Mouse (Mus musculus) small intestine, adult 2 months (tissue): ENCODE data around the gene Ndufs2. TPM values are rescaled to one million over a fixed set of nuclear protein-coding genes. Genes with fewer than 3 reads are reported as not detected.

Experiments used
- H3K27ac ChIP-seq: fragments of 200-500 bp; 2 replicates; pipeline ENCODE4 v1.5.1; 2012; ENCODE audit warnings: low read depth, low read length, control low read depth, inconsistent platforms; ENCODE audit not compliant: insufficient read depth
- H3K27me3 ChIP-seq: fragments of 200-500 bp; 2 replicates; pipeline ENCODE4 v1.6.1; 2012; ENCODE audit warnings: mild to moderate bottlenecking, moderate library complexity, low read length, inconsistent platforms; ENCODE audit not compliant: control insufficient read depth, insufficient read depth
- H3K36me3 ChIP-seq: fragments of 200-500 bp; 2 replicates; pipeline ENCODE4 v1.6.1; 2012; ENCODE audit warnings: mild to moderate bottlenecking, low read length, control low read depth, inconsistent platforms; ENCODE audit not compliant: control insufficient read depth, insufficient read depth
- H3K4me1 ChIP-seq: fragments of 200-500 bp; 2 replicates; pipeline ENCODE4 v1.6.1; 2012; ENCODE audit warnings: low read length, inconsistent platforms, mixed read lengths; ENCODE audit not compliant: control insufficient read depth, insufficient read depth, insufficient read length
- H3K4me3 ChIP-seq: fragments of 200-500 bp; 2 replicates; pipeline ENCODE4 v1.5.1; 2012; ENCODE audit warnings: low read depth, mild to moderate bottlenecking, control low read depth, inconsistent platforms, low read length, moderate library complexity
- CTCF ChIP-seq: fragments of 200-500 bp; IDR thresholded peaks from 2 replicates; pipeline ENCODE4 v1.5.1; 2012; ENCODE audit warnings: low read depth, mild to moderate bottlenecking, control low read depth, inconsistent platforms, low read length, moderate library complexity, mixed read lengths; ENCODE audit not compliant: insufficient replicate concordance, insufficient read length; ENCODE audit errors: extremely low read depth
- POLR2A ChIP-seq: fragments of 200-500 bp; IDR thresholded peaks from 2 replicates; pipeline ENCODE4 v1.6.1; 2012; ENCODE audit warnings: low read depth, mild to moderate bottlenecking, control low read depth, inconsistent platforms, low read length, moderate library complexity
- WGBS: fragments of 180-500 bp; shearing (Covaris S2); methylation state at CpG from one replicate; pipeline ENCODE4 v1.1.7; 2018; 5-methylcytosine and 5-hydroxymethylcytosine counted together
- polyA plus RNA-seq: library from polyadenylated mRNA; depleted of rRNA; stranded (reverse); fragments of >200 nt; gene quantifications from 2 replicates; pipeline ENCODE4 v1.2.3, GENCODE M21; 2012

Ndufs2 gene
- polyA plus RNA-seq, 1 experiment = 116 TPM

- peaks cover under 1% of the 10 kb centered on the region; the same call in 1 of the 2 replicates for H3K4me1 ChIP-seq
- no peak overlapping the region for H3K4me3 ChIP-seq
- H3K27ac ChIP-seq = peak overlapping the region; percentile 35; the same call in 1 of the 2 replicates
- TF ChIP-seq POLR2A = no peak
- no peak for TF ChIP-seq CTCF
- H3K36me3 ChIP-seq = peaks cover 69% of the 10 kb centered on the region
- WGBS = 94% methylated on average over 10 of the region's 10 CpGs
- H3K27me3 ChIP-seq = no peaks in the 10 kb centered on the region
Observed at GRCm38 (mm10) chr1:171240911-171241310, 10.3 kb downstream of the Ndufs2 start.

- Histone ChIP-seq H3K4me1 (no peaks in the 10 kb centered on the region; the same call in 1 of the 2 replicates), H3K4me3 (no peak overlapping the region), H3K27me3 (no peaks in the 10 kb centered on the region), H3K27ac (peak overlapping the region; percentile 35; the same call in 1 of the 2 replicates), H3K36me3 (peaks cover 75% of the 10 kb centered on the region)
- WGBS = 75% methylated on average over 15 of the region's 15 CpGs
- no peak for TF ChIP-seq CTCF
- TF ChIP-seq POLR2A = no peak
Observed at GRCm38 (mm10) chr1:171239992-171240744, 11.0 kb downstream of the Ndufs2 start.

- Histone ChIP-seq H3K4me3 (no peak overlapping the region), H3K4me1 (no peaks in the 10 kb centered on the region; the same call in 1 of the 2 replicates), H3K27me3 (no peaks in the 10 kb centered on the region), H3K27ac (no peak overlapping the region), H3K36me3 (peaks cover 80% of the 10 kb centered on the region)
- 64% methylated on average over 14 of the region's 14 CpGs for WGBS
- TF ChIP-seq POLR2A = no peak
- peak; percentile 86 for TF ChIP-seq CTCF
Observed at GRCm38 (mm10) chr1:171238463-171238862, 12.7 kb downstream of the Ndufs2 start.

- TF ChIP-seq CTCF (no peak), POLR2A (no peak)
- H3K36me3 ChIP-seq = peaks cover 79% of the 10 kb centered on the region
- no peaks in the 10 kb centered on the region for H3K27me3 ChIP-seq
- WGBS = 71% methylated on average over 6 of the region's 6 CpGs
- no peak overlapping the region for H3K27ac ChIP-seq
- H3K4me3 ChIP-seq = no peak overlapping the region
- no peaks in the 10 kb centered on the region; the same call in 1 of the 2 replicates for H3K4me1 ChIP-seq
Observed at GRCm38 (mm10) chr1:171237438-171237837, 13.8 kb downstream of the Ndufs2 start.

- TF ChIP-seq POLR2A (no peak), CTCF (no peak)
- Histone ChIP-seq H3K4me1 (no peaks in the 10 kb centered on the region), H3K4me3 (no peak overlapping the region), H3K36me3 (peaks cover 69% of the 10 kb centered on the region), H3K27ac (no peak overlapping the region), H3K27me3 (no peaks in the 10 kb centered on the region)
- WGBS = 77% methylated on average over 4 of the region's 4 CpGs
Observed at GRCm38 (mm10) chr1:171235791-171236190, 15.4 kb downstream of the Ndufs2 start.

GRCm38 (mm10) chr1:171234538-171234937 is 16.6 kb downstream of the Ndufs2 start:
- WGBS = 82% methylated on average over 4 of the region's 4 CpGs
- H3K36me3 ChIP-seq = peaks cover 60% of the 10 kb centered on the region
- TF ChIP-seq CTCF = no peak
- no peak for TF ChIP-seq POLR2A

GRCm38 (mm10) chr1:171234126-171234525 is 17.1 kb downstream of the Ndufs2 start, which contains the start of gene Fcer1g:
Fcer1g (minus strand) TSS chr1:171234365.
- H3K27me3 ChIP-seq = no peaks in the 10 kb centered on the region
- H3K4me1 ChIP-seq = no peaks in the 10 kb centered on the region
- WGBS = 82% methylated on average over 14 of the region's 14 CpGs
- H3K27ac ChIP-seq = peak within 1 kb of the TSS; percentile 51
- H3K4me3 ChIP-seq = peak within 1 kb of the TSS; percentile 56
- TF ChIP-seq CTCF (no peak), POLR2A (no peak)
- H3K36me3 ChIP-seq = peaks cover 56% of the 10 kb centered on the region

More at GRCm38 (mm10) chr1:171234538-171234937, 16.6 kb downstream of the Ndufs2 start:
- Histone ChIP-seq H3K4me1 (no peaks in the 10 kb centered on the region), H3K27ac (peak overlapping the region; percentile 51; the same call in 1 of the 2 replicates), H3K4me3 (no peak overlapping the region), H3K27me3 (no peaks in the 10 kb centered on the region)
